Mouse (Mus musculus): ENCODE results near the gene Bmp2k.

Bmp2k gene

GRCm38 (mm10) chr5:97056359-97056758 lies 58.9 kb downstream of the Bmp2k start:
- no peak for DNase-seq

GRCm38 (mm10) chr5:97056791-97057450 lies 59.4 kb downstream of the Bmp2k start:
- no peak for DNase-seq

- DNase-seq = no peak
Observed at GRCm38 (mm10) chr5:97060864-97061263, 63.4 kb downstream of the Bmp2k start.

GRCm38 (mm10) chr5:97062041-97062440 lies 64.6 kb downstream of the Bmp2k start:
- DNase-seq = no peak

- no peak for DNase-seq
Observed at GRCm38 (mm10) chr5:97065746-97066145, 68.3 kb downstream of the Bmp2k start.

GRCm38 (mm10) chr5:97075476-97076151 lies 78.1 kb downstream of the Bmp2k start:
- DNase-seq = no peak

GRCm38 (mm10) chr5:97076167-97076566 lies 78.7 kb downstream of the Bmp2k start:
- DNase-seq = no peak

- no peak for DNase-seq
Observed at GRCm38 (mm10) chr5:97077676-97078075, 80.2 kb downstream of the Bmp2k start.

- peak; percentile 28 to 56 for DNase-seq
Observed at GRCm38 (mm10) chr5:97078641-97079040, 81.2 kb downstream of the Bmp2k start.

- DNase-seq = peak in 1 of 2 experiments; percentile 36
Observed at GRCm38 (mm10) chr5:97081481-97081880, 84.0 kb downstream of the Bmp2k start.

GRCm38 (mm10) chr5:97083701-97084100 lies 86.2 kb downstream of the Bmp2k start:
- DNase-seq = no peak

GRCm38 (mm10) chr5:97084541-97084940 lies 87.1 kb downstream of the Bmp2k start:
- no peak for DNase-seq

GRCm38 (mm10) chr5:97085071-97085470 lies 87.6 kb downstream of the Bmp2k start:
- no peak for DNase-seq

GRCm38 (mm10) chr5:97087030-97087630 lies 89.6 kb downstream of the Bmp2k start:
- peak; percentile 21 to 46 for DNase-seq

GRCm38 (mm10) chr5:97087746-97088145 lies 90.3 kb downstream of the Bmp2k start:
- DNase-seq = no peak

GRCm38 (mm10) chr5:97088231-97088630 lies 90.7 kb downstream of the Bmp2k start:
- no peak for DNase-seq

- no peak for DNase-seq
Observed at GRCm38 (mm10) chr5:97089426-97089825, 91.9 kb downstream of the Bmp2k start.

- DNase-seq = peak in 1 of 2 experiments; percentile 19
Observed at GRCm38 (mm10) chr5:97090034-97090784, 92.7 kb downstream of the Bmp2k start.

GRCm38 (mm10) chr5:97092970-97093369 lies 95.5 kb downstream of the Bmp2k start:
- DNase-seq = no peak

- DNase-seq = no peak
Observed at GRCm38 (mm10) chr5:97095335-97095734, 97.8 kb downstream of the Bmp2k start.

- no peak for DNase-seq
Observed at GRCm38 (mm10) chr5:97097631-97098041, 100.1 kb downstream of the Bmp2k start.

GRCm38 (mm10) chr5:97099954-97100353 lies 102.5 kb downstream of the Bmp2k start:
- DNase-seq = no peak

- DNase-seq = no peak
Observed at GRCm38 (mm10) chr5:97108333-97108732, 110.8 kb downstream of the Bmp2k start.
